Mouse (Mus musculus) bone marrow macrophage, adult 2 months (primary cell): ENCODE results near the gene Ilkap.

ENCODE experiments used
- CTCF ChIP-seq: IDR thresholded peaks from 2 replicates; pipeline ENCODE4 v1.5.1; 2012; ENCODE audit warnings: low read depth, mild to moderate bottlenecking, low read length, moderate library complexity
- POLR2A ChIP-seq: IDR thresholded peaks from 2 replicates; pipeline ENCODE4 v1.6.1; 2012; ENCODE audit warnings: mild to moderate bottlenecking, low read depth, low read length, borderline replicate concordance

- TF ChIP-seq CTCF, result no peak; the same call in 1 of the 2 replicates
- TF ChIP-seq POLR2A, result no peak
Observed at GRCm38 (mm10) chr1:91366215-91367108, 32.2 kb downstream of the Ilkap start, which contains the start of gene Erfe.
